ENCODE assay signal across 8 mouse cellular contexts in the genomic region with DNA sequence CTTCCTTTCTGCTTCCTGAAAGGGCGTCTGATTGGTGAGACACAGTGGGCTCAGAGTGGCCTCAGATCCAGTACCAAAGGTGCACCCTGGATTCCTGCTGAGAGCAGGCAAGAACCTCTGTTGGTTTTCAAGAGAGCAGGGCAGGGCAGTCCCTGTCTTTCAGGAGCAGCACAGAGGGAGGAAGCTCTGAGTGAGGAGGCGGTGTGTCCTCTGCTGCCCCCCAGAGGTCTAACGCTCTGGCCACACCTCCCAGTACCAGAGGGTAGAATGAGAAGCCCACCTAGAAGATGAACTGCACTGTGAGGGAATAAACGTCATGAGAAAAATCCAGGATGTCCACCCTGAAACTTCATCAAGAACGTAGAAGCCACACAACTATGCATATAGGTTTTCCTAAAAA. TPM values are rescaled to one million over a fixed set of nuclear protein-coding genes. Genes with fewer than 3 reads are reported as not detected.
DNase-seq lines count a peak whose midpoint lies in the region; ATAC-seq lines count a peak whose summit lies in the region.

No protein-coding gene starts in this region.

- DNase-seq in B cell, adult 2 months = peak; percentile 46 to 54
- DNase-seq in NIH3T3 (ENCODE audit: low read depth) = peak; percentile 62
- peak; percentile 40 for DNase-seq in embryonic facial prominence, embryonic 14.5 days (ENCODE audit: low spot score)
- peak; percentile 72 for DNase-seq in kidney, postnatal 14 days
- DNase-seq in thymus, postnatal 0 days (ENCODE audit: low spot score) = peak; percentile 60
- no peak for DNase-seq in c-Kit-positive CD71-positive TER-119-positive erythroid progenitor cells, embryonic 14.5 days (ENCODE audit: low spot score)

- no peaks in the 10 kb centered on the region for H3K27me3 ChIP-seq in embryonic facial prominence, embryonic 14.5 days (replicated peaks; ENCODE audit: control insufficient read depth, insufficient read depth, low read length)
- H3K27me3 ChIP-seq in heart, embryonic 16.5 days (ENCODE audit: control insufficient read depth, insufficient read depth, low read length) = no peaks in the 10 kb centered on the region

- whole genome bisulfite sequencing in embryonic facial prominence, embryonic 14.5 days = 45% methylated on average over 5 of the region's 5 CpGs
- WGBS in heart, embryonic 16.5 days = 46% methylated on average over 5 of the region's 5 CpGs

- ATAC-seq in embryonic facial prominence, embryonic 14.5 days (ENCODE audit: low read depth) = peak; percentile 86
- peak; percentile 79 for ATAC-seq in heart, embryonic 16.5 days (replicated peaks; ENCODE audit: extremely low read depth, insufficient read depth, low FRiP score)
- ATAC-seq in megakaryocyte progenitor cell, adult 5-6 weeks (replicated peaks; ENCODE audit: poor library complexity) = peak; percentile 99

- no peak overlapping the region for H3K4me2 ChIP-seq in embryonic facial prominence, embryonic 14.5 days (ENCODE audit: low read depth, low read length)
- no peak overlapping the region for H3K4me2 ChIP-seq in heart, embryonic 16.5 days (ENCODE audit: low read depth, low read length)

- no peak overlapping the region for H3K27ac ChIP-seq in embryonic facial prominence, embryonic 14.5 days (replicated peaks; ENCODE audit: low read depth, low read length)
- H3K27ac ChIP-seq in heart, embryonic 16.5 days (ENCODE audit: low read length) = no peak overlapping the region

- H3K4me1 ChIP-seq in embryonic facial prominence, embryonic 14.5 days (ENCODE audit: control insufficient read depth, insufficient read depth, low read length) = no peaks in the 10 kb centered on the region
- no peaks in the 10 kb centered on the region for H3K4me1 ChIP-seq in heart, embryonic 16.5 days (ENCODE audit: control insufficient read depth, insufficient read depth, low read length)

- H3K36me3 ChIP-seq in embryonic facial prominence, embryonic 14.5 days (ENCODE audit: control insufficient read depth, insufficient read depth, low read length) = peaks cover 29% of the 10 kb centered on the region
- H3K36me3 ChIP-seq in heart, embryonic 16.5 days (ENCODE audit: control insufficient read depth, insufficient read depth) = peaks cover 9% of the 10 kb centered on the region

- H3K4me3 ChIP-seq in embryonic facial prominence, embryonic 14.5 days (ENCODE audit: low read depth, low read length) = no peak overlapping the region
- no peak overlapping the region for H3K4me3 ChIP-seq in heart, embryonic 16.5 days (ENCODE audit: low read length)

- H3K9me3 ChIP-seq in embryonic facial prominence, embryonic 14.5 days (ENCODE audit: control insufficient read depth, low read length) = no peaks in the 10 kb centered on the region
- no peaks in the 10 kb centered on the region for H3K9me3 ChIP-seq in heart, embryonic 16.5 days (replicated peaks; ENCODE audit: control insufficient read depth, low read length)

- H3K9ac ChIP-seq in embryonic facial prominence, embryonic 14.5 days (ENCODE audit: low read depth, low read length) = no peak overlapping the region
- no peak overlapping the region for H3K9ac ChIP-seq in heart, embryonic 16.5 days (ENCODE audit: low read length)

RNA-seq across cellular contexts. Expression of a gene that starts 21.5 kb away (rescaled TPM):
- 17.1 and 17.4 TPM in 2 replicates for polyA plus RNA-seq in embryonic facial prominence, embryonic 14.5 days (2014; fragmentation: Nextera tagmentation; extraction: Ambion mirVana)
- 12.0 and 13.2 TPM in 2 replicates for polyA plus RNA-seq in heart, embryonic 16.5 days (2015; fragmentation: Nextera tagmentation; extraction: Ambion mirVana)
- total RNA-seq in megakaryocyte progenitor cell, adult 5-6 weeks (2015) = 9.4 and 10.0 TPM in 2 replicates
- 11.9 and 13.2 TPM in 2 replicates for total RNA-seq in megakaryocyte progenitor cell, adult 5-6 weeks (2017)
- 11.5 and 11.8 TPM in 2 replicates for polyA plus RNA-seq in thymus, postnatal 0 days (2015; fragmentation: Nextera tagmentation; extraction: Ambion mirVana)

RNA-seq across cellular contexts. Expression of a gene that starts 34.3 kb away (rescaled TPM):
- 35.1 and 35.9 TPM in 2 replicates for polyA plus RNA-seq in embryonic facial prominence, embryonic 14.5 days (2014; fragmentation: Nextera tagmentation; extraction: Ambion mirVana)
- 49.7 and 55.2 TPM in 2 replicates for polyA plus RNA-seq in heart, embryonic 16.5 days (2015; fragmentation: Nextera tagmentation; extraction: Ambion mirVana)
- 22.8 and 26.3 TPM in 2 replicates for total RNA-seq in megakaryocyte progenitor cell, adult 5-6 weeks (2015)
- total RNA-seq in megakaryocyte progenitor cell, adult 5-6 weeks (2017) = 30.0 and 34.7 TPM in 2 replicates
- polyA plus RNA-seq in thymus, postnatal 0 days (2015; fragmentation: Nextera tagmentation; extraction: Ambion mirVana) = 42.4 and 42.6 TPM in 2 replicates
